Mouse (Mus musculus) embryonic facial prominence, embryonic 11.5 days (tissue): ENCODE measurements at regions not wholly inside any gene's neighbourhood (a gene's known extent, or its start where the extent isn't known, plus 50 kb on each side); places are given as distances from the start of the nearest gene placed in this dataset.

Source experiments
- ATAC-seq: fragments of 200-750 bp; cut with Nextera tagmentation; replicated peaks from 2 replicates; pipeline ENCODE4 v1.8.0; 2017; ENCODE audit warnings: low read depth; ENCODE audit not compliant: insufficient number of reproducible peaks, low FRiP score, low TSS enrichment
- DNase-seq: peaks from one replicate; pipeline ENCODE4 v3.0.0-alpha.2; 2015; ENCODE audit warnings: low spot score
- H3K27ac ChIP-seq: fragments of 300-500 bp; sonication (generic); replicated peaks from 2 replicates; pipeline ENCODE4 v1.5.1; 2014; ENCODE audit warnings: mild to moderate bottlenecking, low read depth, low read length, control low read depth
- H3K27me3 ChIP-seq: fragments of 300-500 bp; sonication (generic); 2 replicates; pipeline ENCODE4 v1.6.1; 2014; ENCODE audit warnings: mild to moderate bottlenecking, low read length, moderate library complexity, mixed read lengths; ENCODE audit not compliant: control insufficient read depth, insufficient read depth
- H3K36me3 ChIP-seq: fragments of 300-500 bp; sonication (generic); replicated peaks from 2 replicates; pipeline ENCODE4 v1.6.1; 2014; ENCODE audit warnings: low read depth, mild to moderate bottlenecking, low read length, moderate library complexity, mixed read lengths; ENCODE audit not compliant: control insufficient read depth, insufficient read depth
- H3K4me1 ChIP-seq: fragments of 300-500 bp; sonication (generic); 2 replicates; pipeline ENCODE4 v1.6.1; 2014; ENCODE audit warnings: low read length, mixed read lengths; ENCODE audit not compliant: control insufficient read depth, insufficient read depth
- H3K4me2 ChIP-seq: fragments of 300-500 bp; sonication (generic); 2 replicates; pipeline ENCODE4 v1.6.1; 2014; ENCODE audit warnings: low read depth, mild to moderate bottlenecking, control low read depth, low read length, moderate library complexity
- H3K4me3 ChIP-seq: fragments of 300-500 bp; sonication (generic); 2 replicates; pipeline ENCODE4 v1.5.1; 2014; ENCODE audit warnings: low read depth, low read length, control low read depth
- H3K9ac ChIP-seq: fragments of 300-500 bp; sonication (generic); replicated peaks from 2 replicates; pipeline ENCODE4 v1.6.1; 2014; ENCODE audit warnings: mild to moderate bottlenecking, control low read depth, low read length
- H3K9me3 ChIP-seq: fragments of 300-500 bp; sonication (generic); replicated peaks from 2 replicates; pipeline ENCODE4 v1.6.1; 2016; ENCODE audit warnings: mild to moderate bottlenecking, low read length, inconsistent platforms, mixed read lengths; ENCODE audit not compliant: control insufficient read depth
- WGBS: fragments of 180-500 bp; shearing (Covaris S2); extraction: QIAGEN DNeasy Blood & Tissue Kit; methylation state at CpG from one replicate; pipeline ENCODE4 v1.1.7; 2014; 5-methylcytosine and 5-hydroxymethylcytosine counted together

DNA sequence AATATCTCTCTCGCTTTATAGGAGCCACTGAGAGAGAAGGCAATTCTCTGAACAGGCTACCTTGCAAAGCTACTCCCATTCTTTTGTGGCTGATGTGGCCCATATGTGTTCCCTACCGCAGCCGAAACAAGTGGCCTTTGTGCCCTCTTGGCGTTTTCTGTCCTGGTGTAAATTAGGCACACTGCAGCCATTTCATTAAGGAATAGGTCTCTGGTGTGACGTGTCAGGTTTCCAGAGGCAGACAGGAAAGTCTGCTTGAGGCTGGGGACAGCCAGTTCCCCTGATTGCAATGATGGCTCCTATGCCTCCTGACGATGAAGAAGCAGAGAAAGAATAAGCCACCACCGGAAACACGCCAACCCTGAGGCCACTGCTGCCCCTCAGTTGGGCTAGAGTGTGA lies 59.3 kb upstream of the Bcor start:
- Histone ChIP-seq H3K36me3 (no peaks in the 10 kb centered on the region), H3K4me1 (no peaks in the 10 kb centered on the region), H3K27ac (no peak overlapping the region), H3K9me3 (no peaks in the 10 kb centered on the region), H3K9ac (no peak overlapping the region), H3K4me2 (no peak overlapping the region), H3K27me3 (no peaks in the 10 kb centered on the region), H3K4me3 (no peak overlapping the region)
- WGBS: 33% methylated on average over 8 of the region's 8 CpGs
- ATAC-seq: no peak
- peak; percentile 43 for DNase-seq

DNA sequence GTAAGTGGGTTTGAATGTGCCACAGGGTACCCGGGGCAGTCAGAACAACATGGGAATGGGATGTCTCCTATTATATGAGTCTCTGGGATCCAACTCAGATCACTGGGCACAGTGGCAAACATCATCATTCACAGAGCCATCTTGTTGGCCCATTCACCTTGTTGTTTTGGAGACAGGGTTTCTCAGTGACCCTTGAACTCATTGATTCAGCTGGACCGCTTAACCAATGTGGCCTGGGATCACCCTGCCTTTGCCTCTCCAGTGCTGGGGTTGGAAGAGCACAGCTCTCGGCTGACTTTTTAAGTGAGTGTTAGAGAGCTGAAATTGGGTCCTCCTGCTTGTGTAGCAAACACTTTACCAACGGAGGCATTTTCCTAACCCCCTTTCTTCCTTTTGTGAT lies 64.2 kb upstream of the Bcor start:
- H3K27me3 ChIP-seq: no peaks in the 10 kb centered on the region; the same call in 1 of the 2 replicates
- 75% methylated on average over 4 of the region's 4 CpGs for WGBS

GRCm38 (mm10) chrX:12225116-12225891 lies 65.1 kb upstream of the Bcor start:
- Histone ChIP-seq H3K9ac (no peak overlapping the region), H3K9me3 (no peaks in the 10 kb centered on the region), H3K27me3 (no peaks in the 10 kb centered on the region; the same call in 1 of the 2 replicates), H3K36me3 (no peaks in the 10 kb centered on the region), H3K4me3 (no peak overlapping the region), H3K27ac (no peak overlapping the region), H3K4me1 (no peaks in the 10 kb centered on the region), H3K4me2 (peak overlapping the region; percentile 32)
- DNase-seq: peak; percentile 14
- WGBS: 11% methylated on average over 19 of the region's 19 CpGs
- no peak for ATAC-seq

More for the DNA sequence above, 64.2 kb upstream of the Bcor start:
- Histone ChIP-seq H3K36me3 (no peaks in the 10 kb centered on the region), H3K4me1 (no peaks in the 10 kb centered on the region), H3K9me3 (no peaks in the 10 kb centered on the region), H3K4me3 (no peak overlapping the region), H3K9ac (no peak overlapping the region), H3K4me2 (no peak overlapping the region), H3K27ac (no peak overlapping the region)
- no peak for ATAC-seq
- DNase-seq: no peak

DNA sequence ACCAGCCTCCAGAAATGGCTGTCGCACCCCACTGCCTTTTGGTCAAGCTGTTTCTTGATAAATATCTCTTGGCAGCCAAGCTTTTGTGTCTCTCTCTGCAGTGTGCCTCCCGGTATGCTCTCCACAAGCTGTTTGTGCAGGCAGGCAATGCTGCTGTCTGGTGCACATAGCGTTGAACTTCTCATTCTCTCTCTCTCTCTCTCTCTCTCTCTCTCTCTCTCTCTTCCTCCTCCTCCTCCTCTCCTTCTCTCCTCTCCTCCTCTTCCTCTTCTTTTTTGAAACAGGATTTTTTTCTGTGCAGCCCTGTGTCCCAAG lies 65.7 kb upstream of the Bcor start:
- Histone ChIP-seq H3K9me3 (no peaks in the 10 kb centered on the region), H3K4me1 (no peaks in the 10 kb centered on the region), H3K27ac (no peak overlapping the region), H3K27me3 (no peaks in the 10 kb centered on the region; the same call in 1 of the 2 replicates), H3K36me3 (no peaks in the 10 kb centered on the region), H3K4me2 (no peak overlapping the region; the same call in 1 of the 2 replicates), H3K4me3 (no peak overlapping the region), H3K9ac (no peak overlapping the region)
- ATAC-seq: no peak
- 10% methylated on average over 3 of the region's 3 CpGs for WGBS
- no peak for DNase-seq

GRCm38 (mm10) chrX:12240505-12241011 lies 80.4 kb upstream of the Bcor start:
- 55% methylated on average over 4 of the region's 4 CpGs for WGBS
- Histone ChIP-seq H3K4me3 (no peak overlapping the region), H3K27ac (no peak overlapping the region), H3K4me1 (no peaks in the 10 kb centered on the region), H3K9me3 (no peaks in the 10 kb centered on the region), H3K4me2 (no peak overlapping the region), H3K36me3 (no peaks in the 10 kb centered on the region), H3K9ac (no peak overlapping the region), H3K27me3 (no peaks in the 10 kb centered on the region)
- ATAC-seq: no peak
- no peak for DNase-seq

DNA sequence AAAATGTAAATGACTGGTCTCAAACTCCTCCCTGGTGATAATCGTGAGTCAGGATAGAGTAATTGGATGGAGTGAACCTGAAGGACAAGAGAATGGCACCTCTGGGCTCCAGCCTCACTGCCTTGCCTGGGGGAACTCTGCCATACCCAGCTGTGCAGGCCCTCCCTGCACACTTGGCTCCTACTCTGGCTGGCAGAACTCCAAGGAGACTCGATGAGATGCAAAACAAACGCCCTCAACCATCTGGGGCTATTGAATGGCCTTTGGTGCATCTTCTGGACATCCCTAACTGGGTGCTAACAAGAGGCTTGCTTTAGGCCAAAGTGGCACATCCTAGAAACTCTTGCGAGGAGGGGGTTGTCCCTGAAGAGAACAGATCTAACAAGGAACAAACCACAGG lies 81.6 kb upstream of the Bcor start:
- no peak for DNase-seq
- H3K27ac ChIP-seq: no peak overlapping the region
- no peaks in the 10 kb centered on the region for H3K36me3 ChIP-seq
- no peaks in the 10 kb centered on the region for H3K9me3 ChIP-seq
- ATAC-seq: no peak
- no peaks in the 10 kb centered on the region for H3K4me1 ChIP-seq
- no peak overlapping the region for H3K9ac ChIP-seq
- WGBS: 70% methylated on average over 4 of the region's 4 CpGs
- H3K4me2 ChIP-seq: no peak overlapping the region
- H3K27me3 ChIP-seq: no peaks in the 10 kb centered on the region
- H3K4me3 ChIP-seq: no peak overlapping the region

GRCm38 (mm10) chrX:12249071-12249470 lies 88.9 kb upstream of the Bcor start:
- no peak for ATAC-seq
- no peak overlapping the region for H3K27ac ChIP-seq
- no peaks in the 10 kb centered on the region for H3K27me3 ChIP-seq
- no peaks in the 10 kb centered on the region for H3K4me1 ChIP-seq
- no peak overlapping the region for H3K9ac ChIP-seq
- H3K9me3 ChIP-seq: no peaks in the 10 kb centered on the region
- WGBS: 47% methylated on average over 4 of the region's 4 CpGs
- H3K36me3 ChIP-seq: no peaks in the 10 kb centered on the region
- H3K4me3 ChIP-seq: no peak overlapping the region
- H3K4me2 ChIP-seq: no peak overlapping the region
- peak; percentile 38 for DNase-seq

DNA sequence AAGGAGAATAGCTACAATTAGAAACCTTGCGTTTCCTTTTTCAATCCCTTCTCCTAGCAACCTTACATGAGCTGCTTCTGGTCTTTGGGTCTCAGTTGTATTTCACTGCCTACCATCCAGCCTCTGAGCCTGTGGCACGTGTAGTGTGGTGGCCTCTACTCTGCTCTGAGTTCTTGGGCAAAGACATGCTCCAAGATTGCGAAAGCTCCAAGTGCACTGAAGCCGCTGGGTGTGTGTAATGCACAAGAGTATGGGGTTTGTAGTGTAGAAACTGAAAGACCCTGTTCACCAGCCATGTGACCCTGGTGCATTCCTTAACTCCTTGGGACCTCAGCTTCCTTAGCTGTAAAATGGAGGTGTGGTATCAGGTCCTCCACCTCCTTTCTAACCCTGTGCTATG lies 89.8 kb upstream of the Bcor start:
- WGBS: 89% methylated on average over 4 of the region's 4 CpGs
- H3K4me2 ChIP-seq: no peak overlapping the region
- no peak overlapping the region for H3K9ac ChIP-seq
- DNase-seq: no peak
- H3K9me3 ChIP-seq: no peaks in the 10 kb centered on the region
- H3K36me3 ChIP-seq: no peaks in the 10 kb centered on the region
- H3K4me3 ChIP-seq: no peak overlapping the region
- no peaks in the 10 kb centered on the region for H3K4me1 ChIP-seq
- no peak overlapping the region for H3K27ac ChIP-seq
- H3K27me3 ChIP-seq: no peaks in the 10 kb centered on the region
- ATAC-seq: no peak
